Mouse (Mus musculus): Measurements from ENCODE around the gene Nhsl2.

DNA sequence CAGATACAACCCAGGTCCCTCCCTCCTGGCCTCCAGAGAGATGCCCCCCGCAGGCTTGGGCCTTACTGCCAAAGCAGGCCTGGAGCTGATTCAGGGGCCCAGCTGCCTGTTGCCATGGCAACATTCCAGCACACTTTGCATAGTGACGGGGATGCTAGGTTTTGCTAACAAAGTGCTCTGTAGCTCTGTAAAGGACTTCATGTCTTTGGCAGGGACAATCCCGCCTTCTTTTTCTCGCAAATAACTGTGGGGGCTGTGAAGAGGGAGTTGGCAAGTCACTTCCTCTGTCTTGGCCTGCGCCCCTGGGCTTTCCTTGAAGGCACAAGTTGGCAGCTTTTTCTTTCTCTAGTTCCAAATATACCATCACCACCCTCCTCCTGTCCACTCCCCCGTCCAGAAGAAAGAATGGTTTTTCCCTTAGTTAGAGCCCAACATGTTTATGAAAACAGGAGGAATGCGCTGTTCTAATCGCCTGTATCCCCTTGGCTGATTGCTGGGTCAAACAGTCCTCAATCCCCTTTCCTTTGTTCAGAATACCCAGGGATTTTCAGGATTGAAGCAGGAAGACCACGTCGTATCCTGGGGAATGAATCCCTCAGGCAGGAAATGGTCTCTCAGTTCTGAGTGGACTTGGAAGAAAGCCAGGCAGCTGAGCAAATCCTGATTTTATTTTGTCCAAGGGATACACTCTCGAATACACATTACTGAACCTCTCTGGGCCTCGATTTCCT is 144.8 kb downstream of the Nhsl2 start:
- TF ChIP-seq POLR2A (IDR thresholded peaks at IDR 0.05; ENCODE audit: extremely low read depth, insufficient read depth, low read length) (no peak), CTCF (IDR thresholded peaks at IDR 0.05; ENCODE audit: low read depth, low read length) (no peak)
